Mouse (Mus musculus): ENCODE measurements around the gene Pxn. TPM values are rescaled to one million over a fixed set of nuclear protein-coding genes. Genes with fewer than 3 reads are reported as not detected.

Gene Pxn
- polyA plus RNA-seq, 1 experiment from 2014 or later, result 33.5 TPM

DNA sequence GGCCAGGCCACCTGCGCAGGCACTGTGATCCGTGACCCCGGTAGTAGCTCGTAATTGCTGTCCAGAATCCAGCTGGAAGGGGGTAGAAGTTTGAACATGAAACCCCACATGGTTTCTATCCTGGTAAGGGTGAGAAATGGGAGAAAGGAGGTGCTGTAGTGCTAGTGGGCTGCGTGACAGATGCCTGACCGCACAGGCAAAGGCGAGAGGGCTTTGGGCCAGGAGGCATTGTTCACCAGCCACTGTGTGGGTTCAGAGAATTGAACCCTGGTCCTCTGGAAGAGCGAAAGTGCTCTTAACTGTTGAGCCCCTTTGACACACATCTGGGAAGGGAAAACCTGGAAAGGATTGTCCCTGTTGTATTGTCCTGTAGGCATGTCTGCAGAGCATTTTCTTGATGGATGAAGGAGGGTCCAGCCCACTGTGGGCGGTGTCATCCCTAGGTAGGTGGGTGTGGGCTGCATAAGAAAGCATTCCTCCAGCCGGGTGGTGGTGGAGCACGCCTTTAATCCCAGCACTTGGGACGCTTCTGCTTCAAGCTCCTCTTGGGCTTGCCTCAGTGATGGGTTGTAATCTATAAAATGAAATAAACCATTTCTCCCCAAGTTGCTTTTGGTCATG, 30.3 kb upstream of the Pxn start:
- peak overlapping the region; percentile 41 for H3K4me3 ChIP-seq
- H3K9me3 ChIP-seq (replicated peaks), result no peaks in the 10 kb centered on the region
- H3K36me3 ChIP-seq, result no peaks in the 10 kb centered on the region
- H3K4me2 ChIP-seq, result peak overlapping the region; percentile 62
- 38% methylated on average over 12 of the region's 12 CpGs for WGBS
- peaks cover 13% of the 10 kb centered on the region for H3K4me1 ChIP-seq (replicated peaks)
- peak; percentile 24; the same call in 1 of the 2 replicates for ATAC-seq (replicated peaks; ENCODE audit: insufficient number of reproducible peaks, insufficient read depth, low FRiP score, low read depth)
- H3K27ac ChIP-seq, result peak overlapping the region; percentile 20; the same call in 1 of the 2 replicates
- no peaks in the 10 kb centered on the region for H3K27me3 ChIP-seq
- H3K9ac ChIP-seq, result no peak overlapping the region

DNA sequence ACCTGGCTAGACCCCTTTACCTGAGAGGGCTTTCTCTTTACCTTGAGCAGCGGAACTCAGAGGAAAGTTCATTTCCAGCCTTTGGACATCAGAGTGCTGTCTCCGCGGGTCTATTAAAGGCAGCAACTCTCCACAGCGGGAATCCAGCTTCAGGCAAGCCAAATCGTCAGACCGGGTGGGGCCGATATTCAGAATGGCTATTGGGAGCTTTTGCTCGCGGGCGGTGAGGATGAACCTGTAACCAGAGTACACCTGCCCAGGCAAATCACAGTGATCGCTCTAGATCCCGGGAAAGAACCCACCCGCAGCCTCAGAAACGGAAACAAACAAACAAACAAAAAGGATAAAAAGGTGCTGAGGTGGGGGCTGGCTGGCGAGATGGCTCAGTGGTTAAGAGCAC, 26.9 kb upstream of the Pxn start:
- 64% methylated on average over 15 of the region's 15 CpGs for WGBS
- Histone ChIP-seq H3K4me1 (replicated peaks) (peaks cover 23% of the 10 kb centered on the region), H3K27me3 (no peaks in the 10 kb centered on the region), H3K9ac (no peak overlapping the region), H3K4me3 (no peak overlapping the region), H3K9me3 (replicated peaks) (no peaks in the 10 kb centered on the region), H3K4me2 (no peak overlapping the region), H3K27ac (no peak overlapping the region), H3K36me3 (no peaks in the 10 kb centered on the region)
- ATAC-seq (replicated peaks; ENCODE audit: insufficient number of reproducible peaks, insufficient read depth, low FRiP score, low read depth), result no peak

DNA sequence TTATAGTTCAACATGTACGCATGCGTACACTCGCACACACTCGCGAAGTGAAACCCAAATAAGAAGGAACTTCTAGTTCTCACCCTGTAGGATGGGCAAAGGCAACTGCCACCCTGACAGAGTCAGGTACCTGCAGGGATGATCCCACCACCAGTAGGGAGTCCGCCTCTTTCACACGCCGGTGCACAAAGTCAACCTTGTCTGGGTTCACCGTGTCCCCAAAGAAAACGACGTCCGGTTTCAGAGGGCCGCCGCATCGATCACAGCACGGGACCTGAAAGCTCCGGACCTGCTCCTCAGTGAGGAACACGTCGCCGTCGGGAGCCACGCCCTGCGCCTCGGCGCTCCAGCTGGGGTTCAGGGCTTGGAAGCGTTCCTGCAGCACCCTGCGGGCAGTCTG, 26.4 kb upstream of the Pxn start:
- ATAC-seq (replicated peaks; ENCODE audit: insufficient number of reproducible peaks, insufficient read depth, low FRiP score, low read depth), result no peak
- peak overlapping the region; percentile 25 for H3K4me3 ChIP-seq

DNA sequence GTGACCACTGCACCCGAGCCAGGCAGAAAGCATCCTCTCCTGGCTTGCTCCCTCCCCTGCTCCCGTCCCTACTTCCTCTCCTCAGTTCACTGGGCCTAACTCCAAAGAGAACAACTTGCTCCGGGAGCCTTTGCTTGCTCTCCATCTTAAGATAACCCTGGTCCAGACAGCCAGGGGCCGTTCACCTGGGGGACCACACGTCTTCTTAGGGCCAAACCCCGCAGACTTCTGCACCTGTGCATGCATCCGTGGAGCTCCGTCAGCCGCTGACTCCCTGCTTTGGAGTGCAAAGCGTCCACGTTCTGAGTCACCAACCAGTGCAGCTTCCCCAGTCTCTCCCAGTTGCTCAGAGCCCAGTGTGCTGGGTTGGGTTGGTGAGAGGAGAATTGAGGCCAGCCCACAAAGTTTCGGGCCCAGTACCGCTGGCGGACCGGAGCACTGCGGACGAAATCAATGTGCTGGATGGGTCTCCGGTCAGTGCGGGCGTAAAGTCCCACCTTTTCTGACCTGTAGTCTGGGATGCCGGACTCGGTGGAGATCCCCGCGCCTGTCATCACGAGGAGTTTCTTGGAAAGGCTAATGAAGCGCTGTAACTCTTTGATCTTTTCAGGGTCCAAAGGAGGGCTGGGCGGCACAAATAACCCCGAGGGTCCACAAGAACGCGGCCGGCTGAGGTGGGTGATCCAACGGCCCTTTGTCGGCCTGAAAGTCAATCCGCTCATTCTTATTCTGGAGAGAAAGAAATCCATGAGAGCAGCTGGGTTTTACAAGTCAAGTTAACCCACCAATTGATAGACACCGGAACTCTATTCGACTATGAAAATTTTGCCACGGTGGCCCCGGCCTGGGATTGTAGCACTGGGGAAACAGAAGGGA, 23.8 kb upstream of the Pxn start:
- no peak overlapping the region for H3K9ac ChIP-seq
- H3K4me1 ChIP-seq (replicated peaks), result peaks cover 17% of the 10 kb centered on the region
- H3K27me3 ChIP-seq, result no peaks in the 10 kb centered on the region
- H3K4me3 ChIP-seq, result no peak overlapping the region
- H3K9me3 ChIP-seq (replicated peaks), result no peaks in the 10 kb centered on the region
- peak overlapping the region; percentile 13; the same call in 1 of the 2 replicates for H3K4me2 ChIP-seq
- no peaks in the 10 kb centered on the region for H3K36me3 ChIP-seq
- ATAC-seq (replicated peaks; ENCODE audit: insufficient number of reproducible peaks, insufficient read depth, low FRiP score, low read depth), result no peak
- no peak overlapping the region for H3K27ac ChIP-seq
- WGBS, result 54% methylated on average over 38 of the region's 38 CpGs

More for the DNA sequence above, 26.4 kb upstream of the Pxn start:
- H3K9me3 ChIP-seq (replicated peaks), result no peaks in the 10 kb centered on the region
- peaks cover 27% of the 10 kb centered on the region for H3K4me1 ChIP-seq (replicated peaks)
- no peak overlapping the region for H3K27ac ChIP-seq
- no peaks in the 10 kb centered on the region for H3K27me3 ChIP-seq
- peak overlapping the region; percentile 50 for H3K4me2 ChIP-seq
- WGBS, result 33% methylated on average over 27 of the region's 27 CpGs
- no peaks in the 10 kb centered on the region for H3K36me3 ChIP-seq
- H3K9ac ChIP-seq, result no peak overlapping the region; the same call in 1 of the 2 replicates

DNA sequence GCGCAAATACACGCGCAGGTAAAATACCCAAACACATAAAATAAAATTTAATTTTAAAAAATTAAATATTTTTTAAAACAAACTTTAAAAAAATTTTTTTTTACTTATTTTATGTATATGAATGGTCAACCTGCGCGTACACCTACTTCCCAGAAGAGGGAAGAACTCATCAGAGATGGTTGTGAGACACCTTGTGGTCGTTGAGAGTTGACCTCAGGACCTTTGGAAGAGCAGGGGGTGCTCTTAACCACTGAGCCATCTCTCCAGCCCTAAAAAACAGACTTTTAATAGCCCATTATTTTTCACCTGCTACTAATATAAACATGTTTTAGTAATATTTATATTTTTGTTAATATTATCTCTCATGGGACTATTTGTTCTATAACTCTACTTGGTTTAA, 23.1 kb upstream of the Pxn start:
- no peak for ATAC-seq (replicated peaks; ENCODE audit: insufficient number of reproducible peaks, insufficient read depth, low FRiP score, low read depth)
- no peaks in the 10 kb centered on the region for H3K36me3 ChIP-seq
- no peaks in the 10 kb centered on the region for H3K9me3 ChIP-seq (replicated peaks)
- H3K27ac ChIP-seq, result no peak overlapping the region
- no peak overlapping the region for H3K4me3 ChIP-seq
- peaks cover 18% of the 10 kb centered on the region for H3K4me1 ChIP-seq (replicated peaks)
- no peak overlapping the region for H3K4me2 ChIP-seq
- WGBS, result 50% methylated on average over 6 of the region's 6 CpGs
- no peaks in the 10 kb centered on the region for H3K27me3 ChIP-seq
- no peak overlapping the region for H3K9ac ChIP-seq

DNA sequence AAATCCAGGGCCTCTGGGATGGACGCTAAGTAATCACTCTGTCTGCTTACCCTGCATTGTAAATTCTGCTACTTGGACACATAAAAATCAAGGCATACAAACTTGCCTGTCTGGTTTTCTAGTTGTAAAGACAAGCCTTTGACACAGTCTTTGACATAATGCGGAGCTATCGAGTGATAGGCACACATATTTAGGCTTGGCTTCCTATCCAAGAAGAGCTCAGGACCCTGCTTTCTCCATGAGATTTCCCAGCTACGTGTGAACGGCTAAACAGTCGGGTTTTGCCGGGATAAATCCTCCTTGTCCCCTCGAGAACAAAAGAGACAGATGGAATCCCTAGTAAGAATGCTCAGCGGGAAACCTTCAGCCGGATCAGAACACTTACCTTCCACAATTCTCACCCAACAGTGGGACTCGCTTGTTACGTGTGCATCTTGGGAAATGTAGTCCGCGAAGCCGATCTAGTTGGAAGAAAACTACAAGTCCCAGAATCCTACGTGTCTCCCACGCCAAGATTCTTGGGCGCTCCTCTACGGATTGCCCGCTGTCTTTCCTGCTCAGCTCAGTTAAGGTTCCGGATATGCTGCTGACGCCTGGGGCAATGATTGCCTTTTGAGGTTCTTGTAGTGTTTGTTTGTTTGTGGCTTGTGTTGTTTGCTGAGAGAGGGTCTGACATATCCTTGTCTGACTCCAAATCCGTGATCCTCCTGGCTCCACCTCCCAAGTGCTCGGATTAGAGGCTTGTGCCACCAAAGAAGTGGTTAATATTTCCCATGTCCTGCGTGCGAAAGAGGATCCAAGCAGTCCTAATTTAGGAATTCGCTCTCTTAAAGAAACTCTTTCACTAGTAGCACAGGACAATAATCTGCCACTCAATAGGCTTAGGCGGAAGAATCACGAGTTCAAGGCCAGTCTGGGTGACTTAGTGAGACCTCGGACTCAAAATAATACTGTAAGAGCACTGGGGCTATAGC, 22.2 kb upstream of the Pxn start, which contains the start of gene Sirt4:
TSS of gene Sirt4 (minus strand) at position 779 of the 974 bp plus-strand sequence.
- Histone ChIP-seq H3K4me3 (peak within 1 kb of the TSS; percentile 56), H3K36me3 (no peaks in the 10 kb centered on the region), H3K4me1 (replicated peaks) (peaks cover 23% of the 10 kb centered on the region), H3K9me3 (replicated peaks) (no peaks in the 10 kb centered on the region), H3K27me3 (no peaks in the 10 kb centered on the region), H3K9ac (peak within 1 kb of the TSS; percentile 70), H3K27ac (peak within 1 kb of the TSS; percentile 77), H3K4me2 (peak within 1 kb of the TSS; percentile 73)
- ATAC-seq (replicated peaks; ENCODE audit: insufficient number of reproducible peaks, insufficient read depth, low FRiP score, low read depth), result peak; percentile 85
- 6% methylated on average over 30 of the region's 30 CpGs for WGBS

DNA sequence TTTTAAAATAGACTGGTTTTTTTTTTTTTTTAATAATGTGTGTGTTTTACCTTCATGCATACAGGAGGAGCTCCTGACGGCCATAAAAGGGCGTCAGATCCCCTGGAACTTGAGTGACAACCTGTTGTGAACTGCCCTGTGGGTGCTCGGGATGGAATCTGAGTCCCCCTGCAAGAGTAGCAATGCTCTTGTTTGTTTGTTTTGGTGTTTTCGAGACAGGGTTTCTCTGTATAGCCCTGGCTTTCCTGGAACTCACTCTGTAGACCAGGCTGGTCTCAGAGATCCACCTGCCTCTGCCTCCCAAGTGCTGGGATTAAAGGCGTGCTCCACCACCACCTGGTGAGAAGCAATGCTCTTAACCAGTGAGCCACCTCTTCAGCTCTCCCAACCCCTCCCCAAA, 21.5 kb upstream of the Pxn start:
- peaks cover 23% of the 10 kb centered on the region for H3K4me1 ChIP-seq (replicated peaks)
- no peak overlapping the region; the same call in 1 of the 2 replicates for H3K27ac ChIP-seq
- H3K27me3 ChIP-seq, result no peaks in the 10 kb centered on the region
- H3K4me2 ChIP-seq, result peak overlapping the region; percentile 73
- WGBS, result 67% methylated on average over 5 of the region's 5 CpGs
- H3K9ac ChIP-seq, result peak overlapping the region; percentile 70
- no peak for ATAC-seq (replicated peaks; ENCODE audit: insufficient number of reproducible peaks, insufficient read depth, low FRiP score, low read depth)
- H3K9me3 ChIP-seq (replicated peaks), result no peaks in the 10 kb centered on the region
- H3K36me3 ChIP-seq, result no peaks in the 10 kb centered on the region
- peak overlapping the region; percentile 56 for H3K4me3 ChIP-seq

DNA sequence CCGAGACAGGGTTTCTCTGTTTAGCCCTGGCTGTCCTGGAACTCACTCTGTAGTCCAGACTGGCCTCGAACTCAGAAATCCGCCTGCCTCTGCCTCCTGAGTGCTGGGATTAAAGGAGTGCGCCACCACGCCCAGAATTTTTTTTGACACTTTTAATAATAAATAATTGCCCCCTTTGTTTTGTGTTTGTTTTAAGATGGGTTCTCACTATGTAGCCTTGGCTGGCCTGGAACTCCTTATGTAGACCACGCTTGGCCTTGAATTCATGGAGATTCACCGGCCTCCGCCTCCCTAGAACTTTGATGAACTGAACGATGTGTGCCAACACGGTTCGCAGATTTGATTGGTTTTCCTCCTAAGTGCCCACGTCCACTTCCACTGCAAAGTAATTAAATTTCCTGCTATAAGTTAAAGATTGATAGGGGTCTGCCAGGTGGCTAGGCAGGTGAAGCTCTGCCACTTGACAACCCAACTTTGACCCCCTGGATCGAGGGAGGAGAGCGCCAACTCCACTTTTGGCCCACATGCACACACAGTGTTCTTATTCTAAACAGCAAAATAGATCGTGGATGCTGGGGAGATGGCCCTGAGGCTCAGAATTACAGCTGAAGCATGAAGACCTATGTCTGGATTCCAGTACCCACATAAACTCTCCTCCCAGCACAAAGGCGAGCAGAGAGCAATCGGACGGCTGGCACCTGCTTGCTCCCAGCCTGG, 20.8 kb upstream of the Pxn start:
- H3K9me3 ChIP-seq (replicated peaks), result no peaks in the 10 kb centered on the region
- no peaks in the 10 kb centered on the region for H3K36me3 ChIP-seq
- 84% methylated on average over 18 of the region's 18 CpGs for WGBS
- peaks cover 24% of the 10 kb centered on the region for H3K4me1 ChIP-seq (replicated peaks)
- no peak overlapping the region for H3K27ac ChIP-seq
- ATAC-seq (replicated peaks; ENCODE audit: insufficient number of reproducible peaks, insufficient read depth, low FRiP score, low read depth), result no peak
- H3K4me2 ChIP-seq, result no peak overlapping the region
- H3K9ac ChIP-seq, result no peak overlapping the region
- H3K27me3 ChIP-seq, result no peaks in the 10 kb centered on the region
- no peak overlapping the region for H3K4me3 ChIP-seq

DNA sequence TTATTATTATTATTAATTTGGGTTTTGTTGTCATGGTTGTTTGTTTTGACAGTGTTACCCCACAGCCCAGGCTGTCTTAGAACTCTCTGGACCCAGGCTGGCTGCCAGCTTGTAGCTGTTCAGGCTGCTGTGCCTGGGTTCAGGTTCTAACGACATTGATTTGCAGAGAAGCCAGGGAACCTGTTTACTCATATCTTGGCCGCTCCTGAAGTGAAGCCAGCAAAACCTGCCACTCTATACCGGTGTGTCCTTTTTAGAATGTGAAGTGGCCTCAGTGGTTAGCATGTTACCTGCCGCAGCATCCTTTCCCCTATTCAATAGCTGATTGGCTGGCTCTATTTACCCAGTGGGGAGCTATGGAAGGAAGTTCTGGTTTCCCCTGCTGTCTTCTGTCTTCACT, 19.8 kb upstream of the Pxn start:
- WGBS, result 49% methylated on average over 4 of the region's 4 CpGs
- H3K4me1 ChIP-seq (replicated peaks), result peaks cover 34% of the 10 kb centered on the region
- no peak overlapping the region for H3K4me3 ChIP-seq
- H3K36me3 ChIP-seq, result no peaks in the 10 kb centered on the region
- ATAC-seq (replicated peaks; ENCODE audit: insufficient number of reproducible peaks, insufficient read depth, low FRiP score, low read depth), result no peak
- no peak overlapping the region for H3K27ac ChIP-seq
- H3K9me3 ChIP-seq (replicated peaks), result no peaks in the 10 kb centered on the region
- H3K4me2 ChIP-seq, result no peak overlapping the region
- no peaks in the 10 kb centered on the region for H3K27me3 ChIP-seq
- H3K9ac ChIP-seq, result no peak overlapping the region

DNA sequence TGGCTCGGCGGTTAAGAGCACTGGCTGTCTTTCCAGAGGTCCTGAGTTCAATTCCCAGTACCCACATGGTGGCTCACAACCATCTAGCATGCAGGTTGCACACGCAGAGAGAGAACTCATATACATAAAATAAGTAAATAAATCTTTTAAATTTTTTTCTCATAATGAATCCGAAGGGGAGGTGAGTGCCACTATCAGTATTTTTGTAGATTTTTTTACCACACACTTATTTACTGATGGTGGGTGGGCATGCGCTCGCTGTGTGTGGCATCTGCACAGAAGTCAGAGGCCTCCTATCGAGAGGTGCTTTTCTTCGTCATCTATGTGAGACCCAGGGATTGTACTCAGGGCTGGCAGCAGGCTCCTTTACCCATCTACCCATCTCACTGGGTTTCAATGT, 19.1 kb upstream of the Pxn start:
- no peak overlapping the region for H3K27ac ChIP-seq
- WGBS, result 88% methylated on average over 8 of the region's 8 CpGs
- no peaks in the 10 kb centered on the region for H3K36me3 ChIP-seq
- no peak overlapping the region for H3K4me3 ChIP-seq
- H3K9ac ChIP-seq, result no peak overlapping the region
- H3K4me2 ChIP-seq, result no peak overlapping the region
- no peaks in the 10 kb centered on the region for H3K9me3 ChIP-seq (replicated peaks)
- H3K27me3 ChIP-seq, result no peaks in the 10 kb centered on the region
- H3K4me1 ChIP-seq (replicated peaks), result peaks cover 37% of the 10 kb centered on the region
- ATAC-seq (replicated peaks; ENCODE audit: insufficient number of reproducible peaks, insufficient read depth, low FRiP score, low read depth), result no peak

Data from heart, embryonic 15.5 days (tissue).